Mouse (Mus musculus) bone marrow, adult 2 months (tissue): ENCODE data around the gene Hax1. TPM values are rescaled to one million over a fixed set of nuclear protein-coding genes. Genes with fewer than 3 reads are reported as not detected.

Experiments
- H3K27ac ChIP-seq: fragments of 200-500 bp; 2 replicates; pipeline ENCODE4 v1.5.1; 2012; ENCODE audit warnings: low read depth, mild to moderate bottlenecking, control low read depth, inconsistent platforms, low read length; ENCODE audit not compliant: control insufficient read depth, poor library complexity, insufficient read depth
- H3K4me1 ChIP-seq: fragments of 200-500 bp; 2 replicates; pipeline ENCODE4 v1.6.1; 2011; ENCODE audit warnings: low read length; ENCODE audit not compliant: control insufficient read depth, insufficient read depth
- H3K4me3 ChIP-seq: fragments of 200-500 bp; replicated peaks from 2 replicates; pipeline ENCODE3; 2011; ENCODE audit warnings: mild to moderate bottlenecking, low read depth, low read length, control low read depth; ENCODE audit not compliant: control insufficient read depth
- CTCF ChIP-seq: fragments of 200-500 bp; IDR thresholded peaks from 2 replicates; pipeline ENCODE4 v1.5.1; 2011; ENCODE audit warnings: low read length, control low read depth; ENCODE audit not compliant: control insufficient read depth, insufficient read depth
- POLR2A ChIP-seq: fragments of 200-500 bp; IDR thresholded peaks from 2 replicates; pipeline ENCODE4 v1.6.1; 2011; ENCODE audit warnings: low read depth, mild to moderate bottlenecking, control low read depth, low read length, borderline replicate concordance; ENCODE audit not compliant: control insufficient read depth
- WGBS: fragments of 180-500 bp; shearing (Covaris S2); methylation state at CpG from one replicate; pipeline ENCODE4 v1.1.7; 2018; 5-methylcytosine and 5-hydroxymethylcytosine counted together
- polyA plus RNA-seq: library from polyadenylated mRNA; stranded (reverse); fragments of >200 nt; gene quantifications from 2 replicates; pipeline ENCODE4 v1.2.4, GENCODE M21; 2011; ENCODE audit warnings: low replicate concordance; ENCODE audit not compliant: missing spikeins, insufficient read depth, insufficient read length

The Hax1 gene
- polyA plus RNA-seq = 34.2 and 70.1 TPM in 2 replicates

- WGBS = under 1% methylated on average over 26 of the region's 26 CpGs
- Histone ChIP-seq H3K27ac (peak within 1 kb of the TSS; percentile 69), H3K4me1 (no peaks in the 10 kb centered on the region), H3K4me3 (peak within 1 kb of the TSS; percentile 71)
- TF ChIP-seq POLR2A (peak; percentile 79; the same call in 1 of the 2 replicates), CTCF (no peak)
These were observed at the start of gene Hax1 for GRCm38 (mm10) chr3:89998612-89999054. Gene Hax1, minus strand, starts transcription at chr3:89998780.

GRCm38 (mm10) chr3:90036263-90036662 is 37.7 kb upstream of the Hax1 start:
- 84% methylated on average over 1 of the region's 1 CpGs for WGBS
- TF ChIP-seq CTCF = no peak
- no peak for TF ChIP-seq POLR2A
- Histone ChIP-seq H3K27ac (no peak overlapping the region), H3K4me1 (no peaks in the 10 kb centered on the region), H3K4me3 (no peak overlapping the region)

- TF ChIP-seq POLR2A (no peak), CTCF (no peak)
- Histone ChIP-seq H3K27ac (no peak overlapping the region), H3K4me3 (no peak overlapping the region), H3K4me1 (no peaks in the 10 kb centered on the region)
- 87% methylated on average over 2 of the region's 2 CpGs for WGBS
These were observed 36.1 kb upstream of the Hax1 start for GRCm38 (mm10) chr3:90034653-90035052.

GRCm38 (mm10) chr3:90016626-90017025 is 18.0 kb upstream of the Hax1 start:
- Histone ChIP-seq H3K4me3 (no peak overlapping the region), H3K27ac (no peak overlapping the region), H3K4me1 (no peaks in the 10 kb centered on the region)
- WGBS = 41% methylated on average over 4 of the region's 4 CpGs
- TF ChIP-seq POLR2A (no peak), CTCF (no peak)

- no peaks in the 10 kb centered on the region for H3K4me1 ChIP-seq
- H3K27ac ChIP-seq = no peak overlapping the region
- no peak overlapping the region for H3K4me3 ChIP-seq
- no peak for TF ChIP-seq CTCF
- TF ChIP-seq POLR2A = no peak
- 88% methylated on average over 2 of the region's 2 CpGs for WGBS
These were observed 11.7 kb upstream of the Hax1 start for GRCm38 (mm10) chr3:90010291-90010690.

GRCm38 (mm10) chr3:90004091-90004796 is 5.7 kb upstream of the Hax1 start:
- WGBS = 78% methylated on average over 3 of the region's 3 CpGs
- H3K4me3 ChIP-seq = no peak overlapping the region
- H3K4me1 ChIP-seq = no peaks in the 10 kb centered on the region
- H3K27ac ChIP-seq = no peak overlapping the region
- TF ChIP-seq CTCF (no peak), POLR2A (no peak)

- Histone ChIP-seq H3K27ac (no peak overlapping the region), H3K4me3 (no peak overlapping the region), H3K4me1 (no peaks in the 10 kb centered on the region)
- 66% methylated on average over 4 of the region's 4 CpGs for WGBS
- TF ChIP-seq POLR2A = no peak
- no peak for TF ChIP-seq CTCF
These were observed 1.2 kb upstream of the Hax1 start for GRCm38 (mm10) chr3:89999830-90000229.

GRCm38 (mm10) chr3:89999090-89999489 is 510 bp upstream of the Hax1 start:
- TF ChIP-seq POLR2A (no peak), CTCF (no peak)
- Histone ChIP-seq H3K4me3 (peak overlapping the region; percentile 71), H3K27ac (no peak overlapping the region), H3K4me1 (no peaks in the 10 kb centered on the region)
- 18% methylated on average over 8 of the region's 8 CpGs for WGBS
